Mouse (Mus musculus) adrenal gland, postnatal 25 days (tissue): ENCODE data around the gene Lsamp. TPM values are rescaled to one million over a fixed set of nuclear protein-coding genes. Genes with fewer than 3 reads are reported as not detected.

ENCODE experiments used
- DNase-seq: peaks from one replicate; pipeline ENCODE4 v3.0.0; 2021; ENCODE audit warnings: mixed read lengths
- total RNA-seq: library from RNA; stranded (reverse); gene quantifications from 2 replicates; pipeline ENCODE4 v1.2.3, GENCODE M21; 2021

The Lsamp gene
- total RNA-seq, 1 experiment from 2014 or later: 8.0 TPM

DNA sequence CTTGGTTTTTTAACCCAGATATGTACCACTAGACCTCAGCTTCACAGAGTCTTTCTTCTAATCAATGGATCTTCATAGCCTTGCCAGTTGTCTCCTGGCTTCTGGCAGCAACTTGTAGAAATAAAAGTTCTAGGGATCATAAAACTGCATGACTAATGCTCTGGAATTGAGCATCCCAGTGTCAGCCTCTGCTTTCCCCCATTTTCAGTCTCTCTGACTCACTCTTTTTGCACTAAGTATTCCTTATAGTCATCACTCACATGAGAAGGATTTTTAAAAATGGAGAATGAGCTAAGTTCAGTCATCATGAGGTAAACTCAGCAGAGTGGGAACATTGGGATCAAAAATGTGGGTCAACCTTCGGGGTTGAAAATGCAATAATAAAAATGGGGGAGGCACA lies 2113.3 kb downstream of the Lsamp start:
- DNase-seq: no peak

DNA sequence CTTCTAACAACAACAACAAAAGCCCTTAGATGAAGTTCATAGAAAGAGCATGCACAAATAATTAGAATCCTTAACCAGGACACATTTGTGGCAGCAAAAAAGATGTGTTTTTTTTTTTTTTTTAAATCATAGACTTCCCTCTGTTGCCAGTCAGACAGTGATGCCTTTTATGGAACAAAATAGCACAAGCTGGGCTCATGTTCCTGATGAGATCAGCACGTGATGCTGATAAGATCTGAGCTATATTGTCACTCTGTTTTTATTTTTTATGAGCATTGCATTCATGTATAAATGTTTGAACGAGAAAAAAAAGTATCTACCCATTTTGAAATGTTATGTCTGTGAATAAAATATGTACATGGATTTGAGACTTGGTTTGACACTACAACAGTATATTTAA lies 2118.0 kb downstream of the Lsamp start:
- no peak for DNase-seq

DNA sequence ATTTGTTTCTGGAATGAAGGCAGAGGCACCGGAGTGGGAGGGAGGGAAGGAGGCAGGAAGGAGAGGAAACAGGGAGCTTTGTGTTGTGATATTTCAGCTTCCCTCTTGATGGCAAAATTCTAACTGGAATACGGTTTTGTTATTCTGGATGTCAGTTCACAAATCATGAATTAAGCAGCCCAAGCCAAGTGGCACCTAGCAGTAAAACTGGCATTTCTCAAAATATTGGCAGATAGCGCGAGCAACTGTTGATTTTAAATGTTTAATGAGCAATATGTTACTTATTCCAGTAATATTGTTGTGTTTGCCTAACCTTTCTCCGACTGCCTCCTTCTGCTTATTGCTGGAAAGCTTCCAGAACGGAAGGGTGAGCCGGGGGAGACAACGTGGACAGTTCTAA lies 2118.5 kb downstream of the Lsamp start:
- DNase-seq: no peak

DNA sequence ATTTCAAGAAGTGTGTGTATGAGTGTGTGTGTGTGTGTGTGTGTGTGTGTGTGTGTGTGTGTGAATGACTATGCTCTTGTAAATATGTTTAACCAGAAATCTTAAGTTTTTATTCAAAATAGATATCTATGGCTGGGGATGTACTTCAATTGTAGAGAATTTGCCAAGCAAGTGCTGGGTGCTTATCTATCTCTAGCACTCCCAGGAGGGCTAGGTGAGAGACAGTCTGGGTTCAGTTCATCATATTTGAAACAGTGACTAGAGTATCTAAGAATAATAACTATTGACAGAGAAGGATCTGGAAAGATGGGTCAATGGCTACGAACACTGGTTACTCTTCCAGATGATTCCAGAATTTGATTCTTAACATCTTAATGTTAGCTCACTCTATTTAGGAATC lies 2128.1 kb downstream of the Lsamp start:
- no peak for DNase-seq

DNA sequence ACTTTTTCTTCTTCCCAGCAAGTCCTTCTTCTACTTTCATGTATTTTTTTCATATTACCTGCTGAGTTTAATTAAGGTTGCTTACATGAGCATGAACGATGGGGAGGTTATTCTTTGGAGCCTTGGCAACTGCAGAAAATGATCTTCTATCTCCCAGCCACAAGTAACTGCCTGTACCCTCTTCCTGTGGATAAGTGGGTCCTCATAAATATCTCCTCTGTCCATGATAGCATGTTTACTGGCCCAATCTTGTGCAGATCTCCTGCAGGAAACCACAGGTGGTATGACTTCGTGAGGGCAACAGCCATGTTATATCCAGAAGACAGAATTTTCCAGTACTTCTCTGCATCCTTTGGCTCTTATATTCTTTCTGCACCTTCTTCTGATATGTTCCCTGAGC lies 2129.1 kb downstream of the Lsamp start:
- no peak for DNase-seq

DNA sequence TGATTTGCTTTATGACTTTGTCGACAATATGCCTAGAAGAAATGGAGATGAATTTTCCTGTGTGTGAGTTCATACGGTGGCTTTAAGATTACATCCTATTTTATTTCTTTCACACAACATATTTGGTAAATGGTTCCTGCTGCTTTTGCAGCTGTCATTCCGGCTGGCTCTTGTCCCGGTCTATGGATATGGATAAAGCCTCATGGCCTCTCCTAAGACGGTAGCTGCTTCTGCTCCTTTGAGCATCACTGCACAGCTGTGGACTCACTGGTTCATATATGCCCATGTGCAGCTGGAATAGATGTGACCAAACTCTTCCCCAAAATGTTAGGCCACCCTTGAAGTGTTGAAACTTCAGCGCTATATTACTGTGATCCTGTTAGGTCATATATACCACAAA lies 2137.6 kb downstream of the Lsamp start:
- DNase-seq: no peak

DNA sequence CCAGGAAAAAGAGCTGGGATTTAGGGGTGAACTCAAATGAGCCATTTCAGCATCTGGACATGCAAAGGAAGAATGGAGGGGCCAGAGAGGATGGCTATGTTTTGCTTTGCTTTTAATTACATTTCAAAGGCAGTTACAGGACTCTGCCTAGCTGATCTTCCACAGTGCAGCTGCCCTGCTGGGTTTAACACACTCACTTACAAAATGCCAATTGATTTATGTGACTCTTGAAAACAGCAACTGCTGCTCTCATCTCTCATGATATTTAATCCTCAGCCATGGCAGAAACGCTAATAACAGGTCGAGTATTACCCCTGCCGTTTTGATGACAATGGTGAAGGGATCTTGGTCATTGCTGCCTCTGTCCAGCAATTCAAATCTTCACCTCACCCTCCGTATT lies 2139.7 kb downstream of the Lsamp start:
- no peak for DNase-seq

DNA sequence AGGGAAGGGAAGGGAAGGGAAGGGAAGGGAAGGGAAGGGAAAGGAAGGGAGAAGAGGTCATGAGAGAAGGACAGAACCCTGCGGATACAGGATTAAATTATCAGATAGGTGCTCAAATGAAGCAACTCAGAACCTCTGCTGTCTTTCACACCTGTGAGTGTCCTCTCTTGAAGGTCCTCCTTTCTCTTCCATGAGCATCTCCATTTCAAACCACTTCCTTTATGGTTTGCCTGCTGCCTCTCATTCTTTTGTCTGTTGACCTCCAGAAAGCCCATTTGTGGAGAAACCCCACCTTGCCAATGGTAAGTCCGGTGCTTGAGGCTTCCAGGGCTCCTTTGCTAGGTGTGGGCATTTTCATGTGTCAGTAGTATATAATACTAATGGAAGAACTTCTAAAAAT lies 2141.9 kb downstream of the Lsamp start:
- DNase-seq: no peak

DNA sequence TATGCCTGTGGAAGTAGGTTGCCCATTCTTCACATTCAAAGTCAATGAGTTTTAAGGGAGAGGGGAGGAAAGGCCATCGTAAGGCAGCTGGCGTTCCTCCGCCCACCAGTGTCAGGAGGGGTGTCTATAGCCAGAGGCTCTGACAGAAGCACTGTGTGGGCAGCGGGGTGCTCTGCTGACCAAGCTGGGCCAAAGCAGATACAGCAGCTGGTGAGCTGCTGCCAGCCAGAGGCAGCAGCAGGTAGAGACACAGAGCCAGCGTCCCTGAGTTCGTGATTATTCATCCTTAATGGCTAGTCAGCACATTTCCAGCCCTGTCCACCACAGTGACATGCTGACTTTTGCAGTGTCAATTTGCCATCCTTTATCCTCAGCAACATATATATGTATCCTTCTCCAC lies 2163.0 kb downstream of the Lsamp start:
- no peak for DNase-seq

DNA sequence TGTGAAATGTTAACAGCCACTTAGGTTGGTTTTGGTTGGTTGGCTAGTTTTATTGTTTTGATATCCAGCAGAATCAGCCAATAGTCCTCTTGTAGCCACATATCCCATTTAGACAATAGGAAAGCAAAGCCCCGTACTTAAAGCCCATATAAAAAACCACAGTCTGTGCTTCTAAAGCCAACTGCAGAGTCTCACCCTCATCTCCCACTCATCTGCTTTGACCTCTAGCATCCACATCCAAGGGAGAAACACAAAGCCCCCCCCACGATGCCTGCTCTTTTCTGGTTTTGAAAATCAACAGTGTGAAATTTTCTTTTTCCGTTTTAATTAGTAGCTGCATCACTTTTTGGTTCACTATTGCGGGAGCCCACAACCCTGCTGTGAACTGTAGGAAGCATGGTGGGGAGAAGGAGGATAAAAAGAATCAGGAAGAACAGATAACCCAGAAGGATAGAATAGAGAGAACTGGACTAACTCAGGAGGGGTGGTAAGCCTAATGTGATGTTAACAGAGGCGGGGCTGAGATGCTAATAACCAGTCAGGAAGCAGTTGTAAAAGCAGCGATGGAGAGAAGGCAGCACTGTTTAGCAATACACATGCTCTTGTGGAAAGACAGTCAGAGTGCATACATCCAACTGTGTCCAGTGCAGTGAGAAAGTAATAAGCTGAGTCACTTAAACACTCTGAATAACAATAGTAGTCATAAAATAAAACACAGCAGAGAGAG lies 2165.2 kb downstream of the Lsamp start:
- no peak for DNase-seq

DNA sequence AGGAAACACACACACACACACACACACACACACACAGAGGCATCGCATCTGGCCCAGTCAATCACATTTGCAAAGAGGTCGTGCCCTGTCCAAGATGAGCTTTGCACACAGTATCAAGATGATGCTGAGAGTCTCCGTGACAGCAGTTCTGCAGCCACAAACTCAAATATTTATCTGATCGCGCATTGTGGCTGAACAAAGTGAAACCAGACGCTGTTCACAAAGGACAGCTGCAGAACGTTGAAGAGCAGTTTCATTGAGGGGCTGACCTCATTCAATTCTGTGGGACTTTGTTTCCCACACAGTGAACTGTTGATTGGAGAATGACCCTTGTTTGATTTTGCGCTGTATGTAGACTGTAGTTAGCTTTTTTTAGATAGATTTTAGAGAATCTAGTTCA lies 2168.5 kb downstream of the Lsamp start:
- DNase-seq: no peak

DNA sequence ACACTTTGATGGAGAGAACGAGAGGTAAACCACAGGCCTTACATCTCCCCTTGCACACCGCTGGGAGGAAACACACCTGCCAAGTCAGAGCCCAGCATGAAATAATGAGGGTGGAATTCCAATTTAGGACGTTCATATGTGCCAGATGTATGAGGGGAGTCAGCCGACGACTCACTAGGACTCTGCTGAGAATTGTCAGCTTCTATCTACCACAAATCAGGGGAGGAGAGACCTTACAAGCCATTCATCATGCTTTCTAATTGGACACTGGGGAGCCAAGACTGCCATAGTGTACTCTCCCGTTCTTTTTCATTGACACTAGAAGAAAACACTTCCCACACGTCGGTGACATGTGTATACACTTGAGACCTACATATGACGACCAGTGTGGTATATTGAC lies 2173.7 kb downstream of the Lsamp start:
- no peak for DNase-seq

DNA sequence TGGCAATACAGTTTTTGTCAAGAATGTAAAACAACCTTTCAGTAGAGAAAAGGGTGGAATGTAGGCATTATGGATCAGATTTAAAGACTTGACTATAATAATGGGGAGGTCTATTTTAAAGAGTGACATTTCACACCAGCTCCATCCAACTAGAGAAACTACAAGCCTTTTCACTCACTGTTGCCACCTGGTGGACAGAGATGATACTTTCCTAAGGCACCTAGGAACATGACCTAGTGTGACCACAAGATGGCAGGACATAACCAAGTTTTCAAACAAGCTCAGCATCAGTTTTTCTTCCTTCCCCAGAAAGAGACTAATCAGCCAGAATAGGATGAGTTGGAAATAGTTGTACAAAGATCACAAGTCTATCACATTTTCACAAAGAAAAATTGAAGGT lies 2180.8 kb downstream of the Lsamp start:
- peak; percentile 52 for DNase-seq

DNA sequence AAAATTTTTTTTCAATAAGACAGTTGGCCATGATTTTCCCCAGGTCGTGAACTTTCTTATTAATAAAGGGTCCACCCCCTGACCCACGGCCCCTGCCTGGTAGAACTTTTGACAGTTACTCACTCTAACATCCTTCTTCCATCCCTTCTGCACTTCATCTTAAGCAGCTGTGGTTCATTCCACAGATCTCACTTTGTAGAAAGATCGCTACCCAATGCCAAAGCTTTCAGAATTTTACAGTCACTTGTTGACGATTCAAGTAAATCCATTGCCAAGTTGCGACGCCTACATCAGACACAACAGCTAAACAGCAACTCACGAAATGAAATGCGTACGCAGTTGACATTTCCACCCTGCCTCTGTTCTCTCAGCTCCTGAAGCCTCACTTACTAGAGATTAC lies 2184.1 kb downstream of the Lsamp start:
- DNase-seq: no peak

DNA sequence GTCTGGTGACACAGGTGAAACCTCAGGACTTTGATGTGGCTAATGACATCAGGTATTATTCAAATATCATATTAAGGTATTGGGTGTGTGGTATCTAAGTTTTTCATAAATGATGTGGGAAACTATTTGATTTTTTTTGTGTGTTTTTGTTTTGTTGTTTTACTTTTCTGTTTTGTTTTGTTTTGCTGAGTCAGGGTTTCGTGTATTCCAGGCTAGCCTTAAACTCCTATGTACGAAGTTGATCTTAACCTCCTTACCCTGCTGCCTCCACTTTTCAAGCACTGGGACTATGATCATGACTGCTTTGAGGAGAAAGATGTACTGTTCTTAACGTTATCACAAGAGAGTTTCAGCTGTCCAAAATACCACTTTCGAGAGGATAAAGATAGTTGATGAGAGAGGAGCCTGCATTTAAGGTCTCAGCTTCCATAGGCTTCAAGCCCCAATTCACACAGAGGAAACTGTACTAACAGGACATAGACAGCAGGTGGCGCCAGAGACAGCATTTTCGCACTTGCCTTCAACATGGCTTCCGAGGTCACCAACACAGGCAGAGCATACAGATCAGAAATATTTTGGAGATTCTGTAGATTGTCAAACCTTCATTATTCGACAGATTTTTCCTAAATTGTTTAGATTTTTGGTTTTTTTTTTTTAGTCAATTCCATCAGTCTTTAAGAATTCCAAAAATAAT lies 2185.4 kb downstream of the Lsamp start:
- peak; percentile 68 for DNase-seq

DNA sequence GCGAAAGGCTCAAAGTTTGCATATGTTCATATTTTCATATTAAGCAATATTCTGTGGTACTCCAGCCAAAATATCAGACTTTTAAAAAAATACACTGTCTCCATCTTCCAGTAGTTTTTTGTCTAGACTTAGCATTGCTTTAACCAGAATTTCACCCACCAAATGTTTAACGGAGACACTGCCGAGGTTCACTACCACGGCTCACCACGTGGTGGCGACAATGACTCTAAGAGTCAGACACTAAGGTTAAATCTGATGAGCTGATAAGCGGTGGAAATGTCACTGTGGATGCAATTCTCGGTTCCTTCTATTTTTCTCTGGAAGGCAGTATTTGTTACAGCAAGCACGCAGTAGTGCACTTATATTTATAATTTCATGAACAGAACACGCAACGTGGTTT lies 2188.3 kb downstream of the Lsamp start:
- DNase-seq: peak; percentile 81

DNA sequence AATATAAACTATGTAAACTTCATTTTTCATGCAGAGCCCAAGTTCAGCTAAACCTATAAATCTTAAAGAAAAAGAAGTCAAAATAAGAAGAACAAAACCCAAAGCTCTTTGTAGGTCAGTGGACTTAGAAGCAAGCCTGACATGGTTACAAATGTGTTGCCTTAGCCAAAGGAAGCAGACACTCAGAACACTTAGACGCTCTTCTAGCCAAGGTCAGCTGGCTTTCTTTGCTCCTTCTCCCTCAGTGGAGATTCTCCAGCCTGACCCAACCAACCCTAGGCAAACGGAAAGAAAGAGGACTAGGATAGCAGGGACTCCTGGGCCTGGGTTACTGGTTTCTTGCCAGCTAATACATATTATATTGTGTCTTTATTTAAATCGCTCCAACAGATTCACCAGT lies 2194.7 kb downstream of the Lsamp start:
- DNase-seq: no peak

DNA sequence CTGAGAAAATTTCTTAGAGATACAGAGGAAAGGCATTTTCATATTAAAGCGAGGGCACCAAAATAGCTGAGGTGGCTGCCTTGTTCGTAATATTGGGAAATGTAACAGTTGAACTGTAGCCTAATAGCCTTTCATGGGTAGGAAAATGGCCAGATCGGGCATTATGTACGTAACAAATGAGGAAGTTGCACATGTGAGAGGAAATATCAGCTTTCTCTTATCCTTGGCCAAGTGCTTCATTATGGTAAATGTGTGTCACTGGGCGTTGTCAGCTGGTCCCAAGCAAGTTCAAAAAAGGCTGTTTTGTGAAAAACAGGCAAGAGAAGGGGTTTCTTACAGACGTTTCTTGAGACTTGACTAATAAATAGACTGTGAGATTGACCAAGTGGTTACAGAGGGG lies 2195.9 kb downstream of the Lsamp start:
- DNase-seq: no peak

DNA sequence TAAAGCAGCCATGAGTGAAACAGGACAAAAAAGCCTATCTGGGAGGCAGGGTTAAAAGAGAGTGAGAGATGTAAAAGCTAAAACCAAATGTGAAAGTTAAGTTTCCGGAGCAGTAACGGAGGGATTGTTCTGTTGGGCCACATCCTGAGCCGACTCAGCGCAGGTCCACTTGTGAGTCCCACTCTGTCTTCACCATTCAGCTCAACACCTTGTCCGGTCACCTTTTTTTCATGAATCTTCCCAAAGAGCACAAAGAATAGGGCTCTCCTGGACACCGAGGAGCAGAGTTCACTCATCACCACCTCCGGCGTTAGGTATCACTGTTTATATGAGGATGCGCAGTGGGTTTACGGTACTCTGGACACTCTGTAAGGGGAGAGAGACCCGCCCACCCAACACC lies 2196.3 kb downstream of the Lsamp start:
- no peak for DNase-seq

DNA sequence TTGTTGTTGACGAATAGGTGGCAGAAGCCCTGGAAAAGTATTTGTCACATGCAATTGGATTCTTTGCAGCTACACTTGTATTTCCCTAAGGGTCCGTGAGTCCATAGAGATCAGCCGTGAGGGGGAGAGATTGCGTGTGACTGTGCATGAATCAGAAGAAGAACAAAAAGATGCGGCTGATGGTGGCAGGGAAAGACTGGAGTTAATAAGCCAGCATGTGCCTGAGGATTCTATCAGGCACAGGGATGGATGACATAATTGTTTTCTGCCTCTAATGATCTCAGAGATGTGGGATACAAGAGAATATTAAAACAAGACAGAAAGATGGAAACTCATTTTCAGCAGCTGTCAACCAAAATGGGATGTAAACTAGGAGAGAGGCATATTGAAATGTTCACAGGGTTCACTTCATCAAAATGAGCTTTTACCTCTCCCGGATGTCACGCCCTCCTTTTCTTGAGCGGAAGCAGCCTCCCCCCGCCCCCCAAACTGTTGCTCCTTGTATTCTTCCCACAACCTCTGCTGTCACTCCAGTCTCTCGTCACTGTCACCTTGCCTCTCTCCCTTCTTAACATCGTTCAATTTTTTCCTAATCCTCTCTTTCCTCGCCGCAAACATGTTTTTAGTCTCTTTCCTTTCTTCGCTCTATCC lies 2205.4 kb downstream of the Lsamp start:
- DNase-seq: no peak

DNA sequence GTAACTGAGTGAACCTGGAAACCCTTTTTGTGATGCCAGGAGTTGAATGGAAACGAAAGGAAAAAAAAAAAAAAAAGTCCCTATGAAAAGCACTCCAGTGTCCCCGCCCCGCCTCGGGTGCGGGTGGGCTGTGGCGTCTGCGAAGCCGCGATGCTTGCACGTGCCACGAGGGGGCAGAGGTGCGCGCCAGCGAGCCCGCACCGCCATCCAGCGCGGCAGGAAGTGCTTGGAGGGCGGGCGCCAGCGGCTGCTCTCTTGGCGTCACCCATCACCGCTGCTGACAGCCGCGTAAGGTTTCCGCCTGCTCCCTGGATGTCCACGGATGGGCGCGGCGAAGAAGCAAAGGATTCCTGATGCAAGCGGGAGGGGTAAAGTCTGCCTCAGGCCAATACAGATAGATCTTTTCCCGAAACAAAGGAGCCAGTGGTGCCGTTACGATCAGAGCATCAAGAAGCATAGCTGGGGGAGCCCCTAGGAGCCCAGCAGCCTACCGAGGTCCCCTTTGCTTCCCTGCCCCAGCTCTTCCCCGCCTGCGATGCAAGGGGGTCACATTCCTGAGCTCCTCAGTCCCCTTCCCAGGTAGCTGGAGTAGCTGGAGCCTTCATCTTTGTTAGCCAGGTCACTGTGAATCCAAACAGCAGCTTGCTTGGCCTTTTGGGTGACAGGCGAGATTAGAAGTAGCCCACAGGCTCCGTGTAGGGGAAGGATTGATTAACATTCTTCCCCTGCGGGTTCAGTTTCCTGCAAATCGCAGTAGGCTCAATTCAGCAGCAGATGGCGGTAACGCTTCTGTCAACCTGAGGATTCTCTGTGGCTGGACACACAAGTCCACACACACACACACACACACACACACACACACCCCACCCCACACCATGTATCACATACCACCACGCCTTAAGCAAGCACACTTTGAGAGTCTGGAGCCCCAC lies 2206.2 kb downstream of the Lsamp start:
- peak; percentile 90 for DNase-seq
